Mouse (Mus musculus) embryonic facial prominence, embryonic 14.5 days (tissue): ENCODE results near the gene Dcxr. TPM values are rescaled to one million over a fixed set of nuclear protein-coding genes. Genes with fewer than 3 reads are reported as not detected.
A peak's percentile ranks its signal among the peaks of the same experiment; 100 is the strongest.
"Not testable (repeated sequence)": the region's sequence is repeated elsewhere in the genome, so short reads cannot be mapped to it uniquely, and the experiment has no call there.

ENCODE experiments used
- ATAC-seq: fragments of 200-750 bp; cut with Nextera tagmentation; 2 replicates; pipeline ENCODE4 v1.8.0; 2017; ENCODE audit warnings: low read depth, moderate number of reproducible peaks, moderate TSS enrichment
- DNase-seq: peaks from one replicate; pipeline ENCODE4 v3.0.0-alpha.2; 2015; ENCODE audit warnings: low spot score
- H3K27ac ChIP-seq: fragments of 300-500 bp; sonication (generic); replicated peaks from 2 replicates; pipeline ENCODE4 v1.5.1; 2014; ENCODE audit warnings: low read depth, mild to moderate bottlenecking, low read length, moderate library complexity
- H3K27me3 ChIP-seq: fragments of 300-500 bp; sonication (generic); replicated peaks from 2 replicates; pipeline ENCODE4 v1.6.1; 2014; ENCODE audit warnings: low read length; ENCODE audit not compliant: control insufficient read depth, insufficient read depth
- H3K36me3 ChIP-seq: fragments of 300-500 bp; sonication (generic); 2 replicates; pipeline ENCODE4 v1.6.1; 2014; ENCODE audit warnings: low read length, mixed read lengths; ENCODE audit not compliant: control insufficient read depth, insufficient read depth
- H3K4me1 ChIP-seq: fragments of 300-500 bp; sonication (generic); 2 replicates; pipeline ENCODE4 v1.6.1; 2014; ENCODE audit warnings: antibody characterized with exemption, low read length; ENCODE audit not compliant: control insufficient read depth, insufficient read depth
- H3K4me2 ChIP-seq: fragments of 300-500 bp; sonication (generic); 2 replicates; pipeline ENCODE4 v1.6.1; 2014; ENCODE audit warnings: low read depth, mild to moderate bottlenecking, low read length, moderate library complexity, mixed read lengths
- H3K4me3 ChIP-seq: fragments of 300-500 bp; sonication (generic); 2 replicates; pipeline ENCODE4 v1.5.1; 2014; ENCODE audit warnings: low read depth, mild to moderate bottlenecking, low read length
- H3K9ac ChIP-seq: fragments of 300-500 bp; sonication (generic); 2 replicates; pipeline ENCODE4 v1.6.1; 2014; ENCODE audit warnings: low read depth, mild to moderate bottlenecking, low read length, moderate library complexity, mixed read lengths
- H3K9me3 ChIP-seq: fragments of 300-500 bp; sonication (generic); 2 replicates; pipeline ENCODE4 v1.6.1; 2016; ENCODE audit warnings: low read length; ENCODE audit not compliant: control insufficient read depth
- WGBS: fragments of 180-500 bp; shearing (Covaris S2); extraction: QIAGEN DNeasy Blood & Tissue Kit; methylation state at CpG from one replicate; pipeline ENCODE4 v1.1.7; 2014; 5-methylcytosine and 5-hydroxymethylcytosine counted together
- polyA plus RNA-seq: library from polyadenylated mRNA; unstranded; fragments of >200 nt; fragmentation: Nextera tagmentation; extraction: Ambion mirVana; gene quantifications from 2 replicates; pipeline ENCODE4 v1.2.1, GENCODE M21; 2014

Gene Dcxr
- 23.5 and 27.0 TPM in 2 replicates for polyA plus RNA-seq

DNA sequence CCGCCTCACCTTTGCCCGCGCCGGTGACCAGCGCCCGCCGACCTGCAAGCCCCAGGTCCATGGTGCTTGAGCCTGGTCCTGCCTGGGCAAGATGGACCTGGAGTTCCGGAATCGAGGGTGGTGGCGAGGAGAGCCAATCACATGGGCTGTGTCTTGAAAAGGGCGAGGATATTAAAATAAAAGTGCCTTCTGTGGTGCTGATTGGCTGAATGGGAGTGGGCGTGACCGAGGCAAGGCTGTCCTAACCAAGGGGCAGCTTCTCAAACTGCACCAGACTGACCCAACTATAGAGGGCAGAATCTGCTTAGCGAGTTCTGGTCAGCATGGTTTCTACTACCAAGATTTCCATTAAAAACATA lies at the start of gene Dcxr:
Dcxr (minus strand) TSS at position 113 of the 359 bp plus-strand sequence.
- H3K4me3 ChIP-seq: peak within 1 kb of the TSS; percentile 62
- WGBS: 1% methylated on average over 14 of the region's 14 CpGs
- H3K9ac ChIP-seq: peak within 1 kb of the TSS; percentile 66
- H3K9me3 ChIP-seq: no peaks in the 10 kb centered on the region
- H3K4me1 ChIP-seq: peaks cover 12% of the 10 kb centered on the region; the same call in 1 of the 2 replicates
- peak within 1 kb of the TSS; percentile 95 for H3K4me2 ChIP-seq
- H3K27ac ChIP-seq: no peak within 1 kb of the TSS
- peak; percentile 93 for DNase-seq
- H3K27me3 ChIP-seq: no peaks in the 10 kb centered on the region
- peak; percentile 89 for ATAC-seq
- H3K36me3 ChIP-seq: 0 out of 2 replicates have a peak, but pooled peaks cover 5% of the 10 kb centered on the region

DNA sequence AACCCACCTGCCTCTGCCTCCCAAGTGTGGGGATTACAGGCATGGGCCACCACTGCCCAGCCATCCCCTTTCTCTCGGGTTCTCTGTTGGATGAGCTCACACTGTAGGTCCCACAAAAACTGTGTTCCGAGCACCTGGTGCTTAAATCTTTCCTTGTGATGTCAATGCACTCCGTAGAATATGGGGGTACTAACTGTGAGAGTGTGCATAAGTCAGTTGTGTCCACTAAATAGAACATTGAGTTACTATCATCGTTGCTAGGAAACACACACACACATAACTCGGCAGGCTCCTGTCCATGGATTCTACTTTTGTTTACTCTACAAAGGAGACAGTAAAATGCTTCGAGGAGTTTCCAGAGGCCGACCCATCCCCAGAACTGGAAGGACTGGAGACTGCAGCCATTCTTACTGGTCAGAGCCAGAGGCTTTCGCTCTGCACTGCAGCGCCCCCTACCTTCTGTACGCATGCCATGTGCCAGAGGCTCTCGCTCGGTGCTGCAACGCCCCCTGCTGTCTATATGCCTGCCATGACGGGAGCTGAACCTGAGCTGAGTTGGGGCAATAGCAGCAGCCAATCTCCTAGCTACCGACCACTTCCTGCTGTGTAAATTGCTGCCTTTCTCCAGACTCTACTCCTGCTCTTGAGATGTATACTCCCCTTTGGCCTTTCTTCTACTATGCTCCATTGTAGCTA lies 48.8 kb upstream of the Dcxr start:
- 26% methylated on average over 15 of the region's 15 CpGs for WGBS
- Histone ChIP-seq H3K4me2 (no peak overlapping the region; the same call in 1 of the 2 replicates), H3K27ac (no peak overlapping the region)

GRCm38 (mm10) chr11:120773463-120774190 lies 46.5 kb upstream of the Dcxr start:
- no peak for ATAC-seq

More for the DNA sequence above, 48.8 kb upstream of the Dcxr start:
- Histone ChIP-seq H3K9me3 (no peaks in the 10 kb centered on the region), H3K27me3 (no peaks in the 10 kb centered on the region), H3K4me3 (no peak overlapping the region), H3K9ac (no peak overlapping the region), H3K36me3 (0 out of 2 replicates have a peak, but pooled peaks cover 12% of the 10 kb centered on the region), H3K4me1 (no peaks in the 10 kb centered on the region)
- DNase-seq: peak; percentile 92
- peak; percentile 92 for ATAC-seq

DNA sequence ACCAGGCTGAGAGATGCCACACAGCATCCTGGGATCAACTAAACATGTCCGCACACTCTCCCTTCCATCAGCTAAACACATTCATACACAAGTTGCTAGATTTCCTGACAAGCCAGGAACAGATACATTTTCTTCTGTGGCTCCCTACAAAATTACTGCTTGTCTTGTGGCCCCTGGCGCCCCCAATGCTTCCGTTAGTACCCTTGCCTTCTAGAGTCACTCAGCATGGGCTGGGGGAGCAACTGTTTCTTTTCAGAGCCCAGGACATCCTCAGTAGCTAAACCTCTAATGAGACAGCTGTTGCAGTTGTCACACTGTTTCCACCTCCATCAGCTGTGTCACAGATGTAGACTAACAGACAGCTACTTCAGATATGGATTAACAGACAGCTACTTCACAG lies 45.7 kb upstream of the Dcxr start:
- Histone ChIP-seq H3K4me3 (no peak overlapping the region), H3K4me1 (no peaks in the 10 kb centered on the region), H3K9me3 (no peaks in the 10 kb centered on the region), H3K9ac (no peak overlapping the region), H3K36me3 (no peaks in the 10 kb centered on the region), H3K4me2 (no peak overlapping the region), H3K27me3 (no peaks in the 10 kb centered on the region), H3K27ac (no peak overlapping the region)
- WGBS: 73% methylated on average over 3 of the region's 3 CpGs
- DNase-seq (no peak), ATAC-seq (no peak)

More at GRCm38 (mm10) chr11:120773463-120774190, 46.5 kb upstream of the Dcxr start:
- H3K27me3 ChIP-seq: no peaks in the 10 kb centered on the region
- H3K4me3 ChIP-seq: no peak overlapping the region
- DNase-seq: no peak
- no peaks in the 10 kb centered on the region for H3K4me1 ChIP-seq
- no peak overlapping the region for H3K27ac ChIP-seq
- H3K9me3 ChIP-seq: no peaks in the 10 kb centered on the region
- H3K36me3 ChIP-seq: no peaks in the 10 kb centered on the region
- no peak overlapping the region for H3K9ac ChIP-seq
- H3K4me2 ChIP-seq: no peak overlapping the region
- 79% methylated on average over 7 of the region's 7 CpGs for WGBS

- Histone ChIP-seq H3K4me2 (no peak overlapping the region), H3K36me3 (no peaks in the 10 kb centered on the region), H3K27ac (no peak overlapping the region), H3K9me3 (no peaks in the 10 kb centered on the region), H3K4me1 (no peaks in the 10 kb centered on the region), H3K27me3 (no peaks in the 10 kb centered on the region), H3K9ac (no peak overlapping the region), H3K4me3 (no peak overlapping the region)
- no peak for ATAC-seq
- DNase-seq: no peak
- WGBS: 89% methylated on average over 1 of the region's 1 CpGs
Measured at GRCm38 (mm10) chr11:120768206-120768605, 41.1 kb upstream of the Dcxr start.

GRCm38 (mm10) chr11:120767023-120767422 lies 39.9 kb upstream of the Dcxr start:
- 60% methylated on average over 1 of the region's 7 CpGs for WGBS
- H3K4me2 ChIP-seq, H3K4me1 ChIP-seq, H3K36me3 ChIP-seq, ATAC-seq, H3K27ac ChIP-seq, H3K9me3 ChIP-seq, H3K4me3 ChIP-seq, DNase-seq, H3K9ac ChIP-seq, H3K27me3 ChIP-seq: not testable (repeated sequence)

- not testable (repeated sequence) for H3K27ac ChIP-seq, H3K9me3 ChIP-seq, H3K4me3 ChIP-seq, DNase-seq, H3K27me3 ChIP-seq, H3K4me1 ChIP-seq, H3K9ac ChIP-seq, H3K36me3 ChIP-seq
- no CpG with 5 or more reads among the region's 23 CpGs for WGBS
- peak; percentile 80 for ATAC-seq
- H3K4me2 ChIP-seq: peak overlapping the region; percentile 28
Measured at GRCm38 (mm10) chr11:120763121-120763999, 36.3 kb upstream of the Dcxr start.

GRCm38 (mm10) chr11:120762672-120763041 lies 35.6 kb upstream of the Dcxr start, which contains the start of gene Hmga1b:
TSS of gene Hmga1b (plus strand) at chr11:120762794.
- not testable (repeated sequence) for DNase-seq, H3K36me3 ChIP-seq, H3K27ac ChIP-seq, H3K4me3 ChIP-seq, H3K9ac ChIP-seq, ATAC-seq, H3K27me3 ChIP-seq, H3K4me1 ChIP-seq
- 23% methylated on average over 13 of the region's 14 CpGs for WGBS
- Histone ChIP-seq H3K4me2 (peak within 1 kb of the TSS; percentile 28), H3K9me3 (peaks cover 17% of the 10 kb centered on the region)
